Mouse (Mus musculus): ENCODE results near the gene Agmat. TPM values are rescaled to one million over a fixed set of nuclear protein-coding genes. Genes with fewer than 3 reads are reported as not detected.

Agmat gene
- not detected in 4 replicates for total RNA-seq (2023; ENCODE audit: inconsistent age)

DNA sequence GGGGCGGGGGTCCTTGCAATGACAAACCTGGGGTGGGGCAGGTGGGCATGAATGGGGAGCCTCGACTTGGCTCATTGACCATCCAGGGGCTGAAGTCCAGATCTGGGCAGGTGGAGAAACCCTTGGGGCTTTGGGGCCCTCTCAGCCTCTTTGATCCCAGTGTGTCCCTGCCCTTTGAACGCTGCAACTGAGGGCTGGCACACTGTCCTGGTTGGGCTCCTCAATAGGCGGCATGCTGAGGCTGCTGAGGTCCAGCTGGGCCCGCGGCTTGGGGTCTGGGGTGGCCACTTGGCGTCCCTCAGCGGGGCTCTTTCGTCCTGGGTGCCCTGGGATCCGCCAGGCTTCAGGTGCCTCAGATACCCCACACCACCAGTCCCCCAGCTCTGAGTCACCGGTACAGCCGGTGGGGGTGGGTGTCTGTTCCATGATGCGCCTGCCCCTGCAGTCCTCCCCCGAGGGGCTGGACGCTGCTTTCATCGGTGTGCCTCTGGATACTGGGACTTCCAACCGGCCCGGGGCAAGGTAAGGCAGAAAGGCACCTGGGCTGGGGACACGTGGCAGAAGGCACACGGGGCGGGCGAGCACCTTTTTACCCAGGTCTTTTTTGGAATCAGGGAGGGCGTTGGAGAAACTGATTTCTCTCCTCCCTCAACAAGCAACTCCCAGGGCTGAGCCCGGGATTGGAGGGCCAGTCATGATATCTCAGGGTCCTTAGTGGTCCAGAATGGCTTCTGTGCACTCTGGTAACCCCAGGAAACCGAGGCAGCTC lies at the start of gene Agmat:
TSS of gene Agmat (plus strand) at position 95 of the 769 bp plus-strand sequence.

GRCm38 (mm10) chr4:141722731-141723672 lies 23.5 kb upstream of the Agmat start, which contains the start of gene Ddi2:
Ddi2 (minus strand) TSS chr4:141723419.

DNA sequence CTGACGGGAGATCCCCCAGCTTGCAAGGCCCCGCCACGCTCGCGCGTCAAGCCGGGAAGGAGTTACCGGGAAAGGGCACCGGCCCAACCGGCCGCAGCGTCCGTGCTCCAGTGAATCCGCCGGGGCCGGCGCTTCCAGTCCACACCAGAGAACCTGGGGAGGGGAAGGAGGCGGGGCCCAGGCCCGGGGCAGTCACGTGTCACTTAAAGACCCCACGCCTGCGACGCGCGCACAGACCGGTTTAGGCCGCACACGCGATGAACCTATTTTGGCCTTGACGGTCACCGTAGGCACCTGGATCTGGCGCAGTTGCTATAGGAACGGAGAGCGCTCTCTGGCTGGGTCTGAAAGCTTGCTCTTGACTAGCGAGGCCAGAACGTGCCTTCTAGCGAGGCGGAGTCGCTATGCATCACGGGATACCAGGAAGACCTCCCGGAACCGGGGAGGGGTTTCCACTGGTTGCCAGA lies 44.1 kb downstream of the Agmat start, which contains the start of gene Dnajc16:
TSS of gene Dnajc16 (minus strand) at position 408 of the 467 bp plus-strand sequence.

GRCm38 (mm10) chr4:141793282-141794151 lies 47.0 kb downstream of the Agmat start, which contains the start of gene Casp9:
Casp9 (plus strand) TSS chr4:141793612.

Other genes with a start within 250 kb of the Agmat start
- 47.1 to 53.3 TPM (median 50.4 TPM) in 4 replicates for gene Spen, start 208.1 kb upstream of the Agmat start, total RNA-seq (2023; ENCODE audit: inconsistent age)
- not detected in 4 replicates for gene Fblim1, start 140.6 kb upstream of the Agmat start, total RNA-seq (2023; ENCODE audit: inconsistent age)
- 0.24 TPM in 2 of 4 replicates, not detected in the others for gene Tmem82, start 128.0 kb upstream of the Agmat start, total RNA-seq (2023; ENCODE audit: inconsistent age)
- not detected in 4 replicates for gene Slc25a34, start 122.9 kb upstream of the Agmat start, total RNA-seq (2023; ENCODE audit: inconsistent age)
- gene Plekhm2, start 81.8 kb upstream of the Agmat start, total RNA-seq (2023; ENCODE audit: inconsistent age): 25.8 to 36.0 TPM (median 34.9 TPM) in 4 replicates
- gene Rsc1a1, start 61.1 kb upstream of the Agmat start, total RNA-seq (2023; ENCODE audit: inconsistent age): 1.9 to 14.3 TPM (median 7.9 TPM) in 4 replicates
- gene Ddi2, start 23.3 kb upstream of the Agmat start, total RNA-seq (2023; ENCODE audit: inconsistent age): 42.7 to 53.7 TPM (median 45.9 TPM) in 4 replicates
- gene Dnajc16, start 44.3 kb downstream of the Agmat start, total RNA-seq (2023; ENCODE audit: inconsistent age): 11.5 to 15.3 TPM (median 12.9 TPM) in 4 replicates
- gene Casp9, start 46.9 kb downstream of the Agmat start, total RNA-seq (2023; ENCODE audit: inconsistent age): 22.2 to 28.4 TPM (median 23.2 TPM) in 4 replicates
- gene Cela2a, start 79.5 kb downstream of the Agmat start, total RNA-seq (2023; ENCODE audit: inconsistent age): 0.57 to 3.9 TPM (median 2.9 TPM) in 3 of 4 replicates, not detected in the other
- not detected in 4 replicates for gene Ctrc, start 99.7 kb downstream of the Agmat start, total RNA-seq (2023; ENCODE audit: inconsistent age)
- gene Efhd2, start 128.2 kb downstream of the Agmat start, total RNA-seq (2023; ENCODE audit: inconsistent age): 29.3 to 35.3 TPM (median 32.7 TPM) in 4 replicates